Mouse (Mus musculus) hindbrain, embryonic 15.5 days (tissue): ENCODE measurements around the gene Nt5c3b. TPM values are rescaled to one million over a fixed set of nuclear protein-coding genes. Genes with fewer than 3 reads are reported as not detected.

Experiments used
- ATAC-seq: fragments of 200-750 bp; cut with Nextera tagmentation; 2 replicates; pipeline ENCODE4 v1.8.0; 2017; ENCODE audit warnings: low read depth, moderate number of reproducible peaks, moderate TSS enrichment; ENCODE audit not compliant: low FRiP score
- H3K27ac ChIP-seq: fragments of 300-500 bp; sonication (generic); replicated peaks from 2 replicates; pipeline ENCODE4 v1.5.1; 2015; ENCODE audit warnings: mild to moderate bottlenecking, inconsistent platforms
- H3K27me3 ChIP-seq: fragments of 300-500 bp; sonication (generic); 2 replicates; pipeline ENCODE4 v1.6.1; 2015; ENCODE audit warnings: control low read depth, inconsistent platforms
- H3K36me3 ChIP-seq: fragments of 300-500 bp; sonication (generic); 2 replicates; pipeline ENCODE4 v1.6.1; 2015; ENCODE audit warnings: control low read depth, inconsistent platforms
- H3K4me1 ChIP-seq: fragments of 300-500 bp; sonication (generic); replicated peaks from 2 replicates; pipeline ENCODE4 v1.6.1; 2015; ENCODE audit warnings: control low read depth, inconsistent platforms
- H3K4me2 ChIP-seq: fragments of 300-500 bp; sonication (generic); 2 replicates; pipeline ENCODE4 v1.6.1; 2015; ENCODE audit warnings: moderate library complexity, mild to moderate bottlenecking, inconsistent platforms
- H3K4me3 ChIP-seq: fragments of 300-500 bp; sonication (generic); 2 replicates; pipeline ENCODE4 v1.5.1; 2015; ENCODE audit warnings: mild to moderate bottlenecking, inconsistent platforms
- H3K9ac ChIP-seq: fragments of 300-500 bp; sonication (generic); 2 replicates; pipeline ENCODE4 v1.6.1; 2015; ENCODE audit warnings: inconsistent platforms
- H3K9me3 ChIP-seq: fragments of 300-500 bp; sonication (generic); 2 replicates; pipeline ENCODE4 v1.6.1; 2016; ENCODE audit warnings: control low read depth, inconsistent platforms
- whole genome bisulfite sequencing: fragments of 180-500 bp; shearing (Covaris S2); methylation state at CpG from one replicate; pipeline ENCODE4 v1.1.7; 2015; 5-methylcytosine and 5-hydroxymethylcytosine counted together
- polyA plus RNA-seq: library from polyadenylated mRNA; unstranded; fragments of >200 nt; fragmentation: Nextera tagmentation; extraction: Ambion mirVana; gene quantifications from 2 replicates; pipeline ENCODE4 v1.2.1, GENCODE M21; 2015

The Nt5c3b gene
- polyA plus RNA-seq, 1 experiment from 2014 or later: 112 TPM

DNA sequence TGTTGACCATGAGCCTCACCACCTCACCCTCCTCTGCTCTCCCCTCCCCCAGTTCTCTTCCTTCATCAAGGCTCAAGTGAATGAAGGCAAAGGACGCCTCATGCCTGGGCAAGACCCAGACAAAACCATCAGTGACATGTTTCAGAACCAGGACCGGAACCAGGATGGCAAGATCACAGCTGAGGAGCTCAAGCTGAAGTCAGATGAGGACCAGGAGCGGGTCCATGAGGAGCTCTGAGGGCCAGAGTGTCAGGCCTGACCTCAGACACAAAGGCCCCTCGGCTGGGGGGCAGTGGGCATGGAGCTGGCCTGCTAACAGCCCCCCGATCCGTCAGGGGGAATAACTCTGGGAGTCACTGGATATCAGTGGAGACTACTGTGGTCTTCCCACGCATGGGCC, 17.8 kb downstream of the Nt5c3b start:
- H3K27ac ChIP-seq: no peak overlapping the region
- H3K4me3 ChIP-seq: no peak overlapping the region
- H3K9me3 ChIP-seq: no peaks in the 10 kb centered on the region
- ATAC-seq: no peak
- WGBS: 90% methylated on average over 7 of the region's 7 CpGs
- H3K27me3 ChIP-seq: no peaks in the 10 kb centered on the region
- peaks cover 3% of the 10 kb centered on the region; the same call in 1 of the 2 replicates for H3K4me1 ChIP-seq
- H3K9ac ChIP-seq: no peak overlapping the region
- H3K36me3 ChIP-seq: no peaks in the 10 kb centered on the region
- H3K4me2 ChIP-seq: no peak overlapping the region

DNA sequence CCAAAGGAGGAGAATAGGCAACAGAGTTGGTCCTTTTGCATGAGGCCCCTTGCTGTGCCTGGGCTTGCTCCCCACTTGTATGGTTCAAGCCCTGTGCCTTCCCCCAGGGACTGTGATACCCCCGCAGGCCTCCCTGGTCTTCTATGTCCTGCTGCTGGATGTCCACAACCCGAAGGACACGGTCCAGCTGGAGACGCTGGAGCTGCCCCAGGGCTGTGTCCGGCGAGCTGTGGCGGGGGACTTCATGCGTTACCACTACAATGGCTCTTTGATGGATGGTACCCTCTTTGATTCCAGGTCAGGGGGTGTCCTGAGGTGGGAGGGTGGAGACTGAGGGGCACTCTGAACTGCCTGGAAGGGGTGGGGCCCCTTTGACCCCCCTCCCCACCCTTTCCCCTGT, 20.1 kb downstream of the Nt5c3b start:
- no peaks in the 10 kb centered on the region for H3K36me3 ChIP-seq
- no peak overlapping the region for H3K4me3 ChIP-seq
- no peak overlapping the region for H3K4me2 ChIP-seq
- no peak for ATAC-seq
- peaks cover under 1% of the 10 kb centered on the region; the same call in 1 of the 2 replicates for H3K27me3 ChIP-seq
- H3K27ac ChIP-seq: no peak overlapping the region
- H3K9me3 ChIP-seq: no peaks in the 10 kb centered on the region
- 38% methylated on average over 8 of the region's 8 CpGs for WGBS
- no peak overlapping the region for H3K9ac ChIP-seq
- H3K4me1 ChIP-seq: no peaks in the 10 kb centered on the region

DNA sequence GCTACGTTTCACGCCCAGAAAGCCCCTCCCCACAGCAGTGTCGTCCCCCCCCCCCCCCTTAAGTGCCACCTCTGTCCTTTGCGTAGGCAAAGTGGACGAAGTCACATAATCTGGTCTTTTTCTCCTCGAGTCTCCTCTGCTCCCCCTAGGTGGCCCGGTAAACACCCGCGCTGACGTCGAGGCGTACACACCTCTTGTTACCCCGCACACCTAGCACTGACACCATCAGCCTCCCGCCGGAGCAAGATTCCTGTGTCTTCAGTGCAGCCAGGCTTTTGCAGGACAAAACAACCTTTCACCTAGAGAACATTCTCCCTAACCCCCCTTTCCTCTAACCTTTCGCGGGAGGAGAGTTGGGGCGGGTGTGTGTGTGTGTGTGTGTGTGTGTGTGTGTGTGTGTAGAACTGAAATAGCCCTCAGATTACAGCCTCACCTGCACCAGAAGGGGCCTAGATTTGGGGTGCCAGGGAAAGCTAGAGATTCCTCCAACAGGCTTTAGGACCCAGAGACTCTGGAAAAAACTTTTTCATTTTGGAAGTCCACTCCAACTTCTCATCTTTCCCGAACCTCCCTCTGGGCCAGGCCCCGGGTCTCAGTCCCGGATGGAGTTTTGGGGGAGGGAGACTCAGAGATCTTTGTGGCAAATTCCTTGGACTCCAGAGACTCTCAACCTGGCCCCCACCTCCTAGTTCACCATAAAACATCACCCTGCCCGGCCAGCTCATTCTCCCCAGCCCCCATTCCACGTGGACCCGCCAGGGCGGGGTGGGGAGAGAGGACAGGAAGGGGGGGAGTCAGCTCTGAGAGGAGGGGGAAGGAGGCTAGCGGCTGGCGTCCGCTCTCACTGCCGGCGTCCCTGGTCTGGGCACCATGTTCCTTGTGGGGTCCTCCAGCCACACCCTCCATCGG, 26.4 kb downstream of the Nt5c3b start, which contains the start of gene Fkbp10:
Fkbp10 (plus strand) TSS at position 784 of the 909 bp plus-strand sequence.
- WGBS: 0% methylated on average over 30 of the region's 31 CpGs
- Histone ChIP-seq H3K4me2 (peak within 1 kb of the TSS; percentile 64), H3K4me3 (peak within 1 kb of the TSS; percentile 58), H3K27ac (peak within 1 kb of the TSS; percentile 76), H3K9me3 (no peaks in the 10 kb centered on the region), H3K9ac (peak within 1 kb of the TSS; percentile 51), H3K27me3 (peaks cover 14% of the 10 kb centered on the region), H3K4me1 (peaks cover 33% of the 10 kb centered on the region), H3K36me3 (no peaks in the 10 kb centered on the region)
- peak; percentile 43; the same call in 1 of the 2 replicates for ATAC-seq

DNA sequence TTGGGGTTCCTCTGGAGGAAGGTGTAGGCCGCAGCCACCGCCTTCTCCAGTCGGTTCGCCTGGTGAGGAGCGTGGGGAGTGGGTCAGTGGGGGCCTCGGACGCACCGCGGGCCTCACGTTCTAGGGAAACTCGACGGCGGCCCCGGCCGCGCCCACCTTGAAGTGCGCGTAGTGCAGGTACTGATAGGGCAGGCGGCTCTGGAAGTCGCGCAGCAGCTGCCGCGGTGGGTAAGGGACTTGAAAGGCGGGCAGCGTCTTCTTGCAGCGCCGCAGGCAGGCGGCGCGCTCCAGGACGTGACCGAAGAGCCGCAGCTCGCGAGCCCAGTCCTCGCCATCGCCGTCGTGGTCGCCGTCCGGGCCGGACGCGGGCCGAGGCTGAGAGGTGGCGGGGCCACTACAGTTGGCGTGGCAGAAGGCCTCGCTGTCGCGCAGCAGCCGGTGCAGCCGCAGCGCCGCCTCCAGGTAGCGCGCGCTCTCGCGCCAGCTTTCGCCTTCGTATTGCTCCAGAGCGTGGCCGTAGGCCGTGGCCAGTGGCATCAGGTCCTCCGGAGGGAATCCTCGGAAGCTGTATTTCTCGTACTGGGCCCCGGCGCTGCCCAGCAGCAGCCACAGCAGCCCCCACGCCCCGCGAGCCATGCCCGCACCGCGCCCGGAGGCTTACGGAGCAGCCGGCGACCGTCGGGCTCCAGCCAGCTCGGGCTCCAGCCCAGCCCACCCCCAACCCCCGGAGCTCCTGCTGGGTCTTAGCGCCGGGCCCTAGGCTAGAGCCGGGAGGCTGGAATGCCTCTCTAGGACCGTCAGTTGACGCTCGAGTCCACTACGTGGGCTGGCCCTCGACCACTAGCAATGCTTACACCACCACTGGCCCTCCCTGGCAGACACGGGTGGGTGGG, 27.3 kb downstream of the Nt5c3b start, which contains the start of gene P3h4:
P3h4 (minus strand) TSS at position 816 of the 893 bp plus-strand sequence.
- Histone ChIP-seq H3K9me3 (no peaks in the 10 kb centered on the region), H3K4me2 (peak within 1 kb of the TSS; percentile 64), H3K27ac (peak within 1 kb of the TSS; percentile 76), H3K9ac (peak within 1 kb of the TSS; percentile 51), H3K4me1 (peaks cover 33% of the 10 kb centered on the region), H3K4me3 (peak within 1 kb of the TSS; percentile 58), H3K27me3 (peaks cover 14% of the 10 kb centered on the region), H3K36me3 (no peaks in the 10 kb centered on the region)
- WGBS: 2% methylated on average over 93 of the region's 93 CpGs
- peak; percentile 94 for ATAC-seq

DNA sequence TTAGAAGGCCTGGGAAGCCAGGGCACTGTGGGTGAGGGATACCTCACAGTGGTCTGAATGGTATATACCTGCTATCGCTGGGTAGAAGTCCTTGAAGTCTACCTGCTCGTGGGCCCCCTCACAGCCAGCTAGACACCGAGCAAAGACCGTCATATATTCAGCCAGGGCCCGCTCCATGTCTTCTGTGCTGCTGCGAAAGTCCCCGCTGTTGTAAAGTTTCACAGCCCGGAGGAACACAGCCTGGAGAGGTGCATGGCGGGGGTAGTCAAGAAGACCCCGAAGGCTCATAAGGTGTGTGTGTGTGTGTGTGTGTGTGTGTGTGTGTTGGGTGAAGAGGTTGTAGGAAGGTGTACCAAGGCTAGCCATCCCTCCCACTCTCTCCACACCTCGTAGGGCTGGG, 28.1 kb downstream of the Nt5c3b start:
- peak overlapping the region; percentile 64 for H3K4me2 ChIP-seq
- peak overlapping the region; percentile 51 for H3K9ac ChIP-seq
- no peak overlapping the region for H3K27ac ChIP-seq
- 77% methylated on average over 11 of the region's 11 CpGs for WGBS
- H3K27me3 ChIP-seq: peaks cover 14% of the 10 kb centered on the region
- peak overlapping the region; percentile 58 for H3K4me3 ChIP-seq
- H3K4me1 ChIP-seq: peaks cover 33% of the 10 kb centered on the region
- no peak for ATAC-seq
- H3K9me3 ChIP-seq: no peaks in the 10 kb centered on the region
- no peaks in the 10 kb centered on the region for H3K36me3 ChIP-seq

DNA sequence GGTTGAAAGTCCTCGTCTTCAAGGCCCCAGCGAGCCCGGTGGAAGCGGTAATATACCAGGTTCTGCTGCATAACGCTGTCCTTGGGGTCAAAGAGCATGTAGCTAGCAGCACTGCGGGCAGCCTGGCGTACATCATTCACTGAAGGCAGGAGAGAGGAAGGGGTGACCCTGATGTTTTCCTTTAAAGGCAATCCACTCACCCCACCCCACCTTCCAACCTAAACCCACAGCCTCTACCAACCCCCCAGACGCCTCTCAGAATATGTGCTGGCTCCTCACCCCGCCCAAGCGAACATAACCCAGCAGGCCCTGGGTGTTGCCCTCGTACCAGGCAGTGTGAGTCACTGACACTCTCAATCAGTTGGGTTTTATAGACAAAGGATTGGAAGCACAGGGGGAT, 29.9 kb downstream of the Nt5c3b start:
- no peak for ATAC-seq
- Histone ChIP-seq H3K9me3 (no peaks in the 10 kb centered on the region), H3K27me3 (peaks cover 14% of the 10 kb centered on the region), H3K4me2 (no peak overlapping the region), H3K9ac (no peak overlapping the region), H3K36me3 (no peaks in the 10 kb centered on the region), H3K4me1 (peaks cover 33% of the 10 kb centered on the region), H3K4me3 (no peak overlapping the region), H3K27ac (no peak overlapping the region)
- WGBS: 81% methylated on average over 11 of the region's 11 CpGs

DNA sequence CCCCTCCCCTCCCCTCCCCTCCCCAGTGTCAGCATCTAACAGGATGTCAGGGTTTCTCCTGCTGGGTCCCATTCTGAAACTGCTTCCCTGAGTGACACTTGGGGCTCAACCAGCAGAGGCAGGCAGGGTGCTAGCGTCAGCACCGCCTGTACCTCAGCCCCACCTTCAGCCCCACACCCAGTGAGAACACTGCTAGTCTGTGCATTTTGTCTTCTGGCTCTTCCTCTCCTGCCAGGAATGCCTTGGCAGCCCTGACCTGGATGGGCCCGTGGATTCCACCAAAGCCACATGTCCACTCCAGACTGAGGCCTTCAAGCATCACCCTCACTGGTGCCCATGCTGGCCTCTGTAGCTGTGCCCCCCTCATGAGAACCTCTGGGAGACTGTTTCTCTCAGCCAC, 31.9 kb downstream of the Nt5c3b start:
- no peak overlapping the region for H3K27ac ChIP-seq
- WGBS: 74% methylated on average over 3 of the region's 3 CpGs
- H3K4me1 ChIP-seq: peaks cover 24% of the 10 kb centered on the region
- H3K9me3 ChIP-seq: no peaks in the 10 kb centered on the region
- no peak overlapping the region for H3K9ac ChIP-seq
- H3K4me2 ChIP-seq: no peak overlapping the region
- no peaks in the 10 kb centered on the region for H3K36me3 ChIP-seq
- no peaks in the 10 kb centered on the region for H3K27me3 ChIP-seq
- no peak overlapping the region for H3K4me3 ChIP-seq
- ATAC-seq: no peak

DNA sequence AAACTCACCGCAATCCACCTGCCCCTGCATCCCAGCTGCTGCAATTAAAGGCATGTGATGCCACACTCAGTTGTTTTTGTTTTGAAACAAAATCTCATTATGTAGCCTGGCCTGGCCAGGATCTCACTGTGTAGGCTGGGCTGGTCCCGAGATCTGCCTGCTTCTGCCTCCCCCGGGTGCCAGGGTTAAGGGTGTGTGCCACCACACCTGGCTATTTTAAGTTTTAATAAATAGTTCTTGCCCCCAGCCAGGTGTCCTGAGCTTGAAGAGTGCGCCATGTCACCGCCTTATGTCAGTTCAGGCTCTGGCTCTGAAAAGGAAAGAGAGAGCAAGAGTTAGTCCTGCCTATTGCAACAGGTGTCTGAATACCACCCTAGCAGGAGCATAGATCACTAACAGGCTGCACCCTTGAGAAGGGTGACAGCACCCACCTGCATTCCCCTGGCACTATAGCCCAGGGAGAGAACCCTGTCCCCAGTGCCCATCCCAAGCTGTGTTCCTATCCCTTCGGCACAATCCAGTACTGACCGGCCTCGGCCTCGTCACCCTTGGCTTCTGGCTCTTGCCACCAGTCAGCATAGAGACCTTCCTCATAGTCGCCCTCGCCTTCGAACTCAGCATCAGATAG, 32.7 kb downstream of the Nt5c3b start:
- no peak for ATAC-seq
- no peaks in the 10 kb centered on the region for H3K27me3 ChIP-seq
- H3K9me3 ChIP-seq: no peaks in the 10 kb centered on the region
- H3K4me1 ChIP-seq: peaks cover 19% of the 10 kb centered on the region
- H3K4me2 ChIP-seq: no peak overlapping the region
- WGBS: 93% methylated on average over 12 of the region's 12 CpGs
- no peak overlapping the region for H3K9ac ChIP-seq
- no peaks in the 10 kb centered on the region for H3K36me3 ChIP-seq
- H3K27ac ChIP-seq: no peak overlapping the region
- no peak overlapping the region for H3K4me3 ChIP-seq

DNA sequence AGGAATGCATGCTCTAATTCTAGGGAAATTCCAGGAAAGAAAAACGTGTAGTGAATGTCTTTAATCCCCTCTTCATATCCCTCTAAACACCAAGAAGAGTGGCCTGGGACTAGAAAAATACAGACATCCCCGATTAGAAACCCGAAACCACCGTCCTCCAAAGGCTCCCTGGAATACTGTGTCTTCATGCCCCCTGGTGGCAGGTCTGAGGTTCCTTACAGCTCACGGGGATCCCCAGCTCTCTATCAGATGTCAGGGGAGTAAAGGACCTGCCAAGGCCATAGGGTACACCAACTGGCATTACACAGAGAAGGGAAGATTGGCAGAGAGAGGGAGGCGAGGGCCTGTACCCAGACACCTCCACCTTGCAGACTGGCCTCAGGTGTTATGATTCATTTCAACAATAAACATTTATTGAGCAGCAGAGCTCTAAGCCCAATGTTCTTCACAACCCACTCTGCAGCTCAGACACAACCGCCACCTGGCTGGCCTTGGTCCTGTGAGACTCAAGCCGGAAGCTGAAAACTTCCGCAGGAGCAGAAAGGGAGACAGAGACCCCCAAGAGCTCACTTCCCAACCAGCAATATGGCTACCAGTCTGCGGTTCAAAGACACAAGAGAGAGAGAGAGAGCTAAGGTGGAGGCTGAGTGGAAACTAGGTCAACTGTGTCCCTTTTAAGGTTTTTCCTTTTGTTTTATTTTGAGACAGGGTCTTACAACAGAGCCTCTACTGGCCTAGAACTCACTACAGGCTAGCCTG, 33.4 kb downstream of the Nt5c3b start:
- H3K36me3 ChIP-seq: no peaks in the 10 kb centered on the region
- H3K27ac ChIP-seq: no peak overlapping the region
- H3K27me3 ChIP-seq: no peaks in the 10 kb centered on the region
- peaks cover 12% of the 10 kb centered on the region for H3K4me1 ChIP-seq
- H3K9ac ChIP-seq: no peak overlapping the region
- H3K4me2 ChIP-seq: no peak overlapping the region
- WGBS: 45% methylated on average over 10 of the region's 10 CpGs
- no peak overlapping the region for H3K4me3 ChIP-seq
- ATAC-seq: no peak
- no peaks in the 10 kb centered on the region for H3K9me3 ChIP-seq

DNA sequence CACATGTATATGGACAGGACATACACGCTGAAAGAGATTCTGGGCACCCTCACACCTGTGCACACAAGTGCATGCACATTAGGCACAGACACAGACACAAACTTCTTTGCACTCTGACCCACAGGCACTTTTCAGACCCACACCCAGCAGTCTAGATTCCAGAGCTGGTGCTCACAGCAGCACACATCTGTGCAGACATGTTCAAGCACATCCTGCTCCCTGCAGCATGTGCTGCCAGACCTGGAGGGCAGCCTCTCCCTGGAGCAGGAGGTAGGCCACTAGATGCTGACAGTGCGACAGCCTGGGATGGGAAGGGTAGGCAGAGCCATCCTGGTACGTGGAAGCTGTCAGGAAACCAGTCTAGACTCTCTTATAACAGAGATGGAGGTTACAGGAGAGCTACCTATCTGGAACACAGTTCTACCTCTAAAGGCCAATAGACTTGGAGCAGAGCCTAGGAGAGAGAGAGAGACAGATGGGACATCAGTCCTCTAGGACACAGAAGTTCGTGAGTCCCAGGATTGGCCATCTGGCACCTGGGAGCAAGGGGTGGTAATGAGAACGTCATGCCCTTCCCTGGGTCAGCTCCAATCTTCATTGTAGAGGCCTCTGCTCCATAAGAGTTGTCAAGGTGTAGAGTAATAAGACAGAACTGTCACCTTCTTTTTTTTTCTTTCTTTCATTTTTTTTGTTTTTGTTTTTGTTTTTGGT, 34.5 kb downstream of the Nt5c3b start:
- Histone ChIP-seq H3K4me1 (peaks cover 2% of the 10 kb centered on the region; the same call in 1 of the 2 replicates), H3K27ac (no peak overlapping the region), H3K4me3 (no peak overlapping the region), H3K9me3 (no peaks in the 10 kb centered on the region), H3K27me3 (no peaks in the 10 kb centered on the region), H3K36me3 (no peaks in the 10 kb centered on the region), H3K9ac (no peak overlapping the region), H3K4me2 (no peak overlapping the region)
- WGBS: 81% methylated on average over 5 of the region's 5 CpGs
- ATAC-seq: no peak
